Mouse (Mus musculus) forebrain, embryonic 16.5 days (tissue): ENCODE results near the gene Castor2. TPM values are rescaled to one million over a fixed set of nuclear protein-coding genes. Genes with fewer than 3 reads are reported as not detected.

Source experiments
- ATAC-seq: fragments of 200-750 bp; cut with Nextera tagmentation; 2 replicates; pipeline ENCODE4 v1.8.0; 2017; ENCODE audit warnings: mild to moderate bottlenecking, moderate library complexity
- H3K27ac ChIP-seq: fragments of 300-500 bp; sonication (generic); 2 replicates; pipeline ENCODE4 v1.5.1; 2014; ENCODE audit warnings: low read length, control low read depth
- H3K27me3 ChIP-seq: fragments of 300-500 bp; sonication (generic); replicated peaks from 2 replicates; pipeline ENCODE4 v1.6.1; 2014; ENCODE audit warnings: low read length; ENCODE audit not compliant: control insufficient read depth, insufficient read depth
- H3K36me3 ChIP-seq: fragments of 300-500 bp; sonication (generic); 2 replicates; pipeline ENCODE4 v1.6.1; 2014; ENCODE audit not compliant: control insufficient read depth, insufficient read depth
- H3K4me1 ChIP-seq: fragments of 300-500 bp; sonication (generic); replicated peaks from 2 replicates; pipeline ENCODE4 v1.6.1; 2014; ENCODE audit warnings: low read length; ENCODE audit not compliant: control insufficient read depth, insufficient read depth
- H3K4me2 ChIP-seq: fragments of 300-500 bp; sonication (generic); 2 replicates; pipeline ENCODE4 v1.6.1; 2014; ENCODE audit warnings: mild to moderate bottlenecking, low read length, control low read depth
- H3K4me3 ChIP-seq: fragments of 300-500 bp; sonication (generic); replicated peaks from 2 replicates; pipeline ENCODE4 v1.5.1; 2014; ENCODE audit warnings: mild to moderate bottlenecking, low read length, control low read depth
- H3K9ac ChIP-seq: fragments of 300-500 bp; sonication (generic); replicated peaks from 2 replicates; pipeline ENCODE4 v1.6.1; 2014; ENCODE audit warnings: low read depth, low read length, control low read depth
- H3K9me3 ChIP-seq: fragments of 300-500 bp; sonication (generic); 2 replicates; pipeline ENCODE4 v1.6.1; 2016; ENCODE audit warnings: low read length; ENCODE audit not compliant: control insufficient read depth
- WGBS: fragments of 180-500 bp; shearing (Covaris S2); extraction: QIAGEN DNeasy Blood & Tissue Kit; methylation state at CpG from one replicate; pipeline ENCODE4 v1.1.7; 2014; 5-methylcytosine and 5-hydroxymethylcytosine counted together
- polyA plus RNA-seq: library from polyadenylated mRNA; unstranded; fragments of >200 nt; fragmentation: Nextera tagmentation; extraction: Ambion mirVana; gene quantifications from 2 replicates; pipeline ENCODE4 v1.2.1, GENCODE M21; 2015

The Castor2 gene
- polyA plus RNA-seq, 1 experiment from 2014 or later = 31.4 TPM

DNA sequence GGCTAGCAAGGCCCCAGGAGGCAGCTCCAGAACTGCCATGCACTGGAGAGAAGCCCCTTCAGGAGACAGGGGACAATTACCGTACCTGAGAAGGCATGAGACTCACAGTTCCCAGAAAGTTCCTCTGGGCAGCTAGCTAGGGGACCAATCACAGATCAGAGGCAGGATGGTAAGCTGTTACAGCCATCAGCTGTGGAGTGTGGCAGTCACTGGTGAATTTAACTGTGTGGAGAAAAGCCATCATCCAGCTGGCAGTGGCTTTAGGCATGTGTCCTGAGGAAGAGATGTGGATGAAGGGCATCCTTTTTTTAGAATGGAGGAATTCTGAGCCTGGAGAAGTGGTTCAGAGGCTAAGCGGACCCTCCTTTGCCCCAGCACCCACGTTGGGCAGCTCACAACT lies 20.6 kb downstream of the Castor2 start:
- H3K9me3 ChIP-seq = no peaks in the 10 kb centered on the region
- no peaks in the 10 kb centered on the region for H3K27me3 ChIP-seq
- no peak overlapping the region for H3K4me2 ChIP-seq
- H3K4me3 ChIP-seq = no peak overlapping the region
- H3K36me3 ChIP-seq = peaks cover 4% of the 10 kb centered on the region; the same call in 1 of the 2 replicates
- H3K4me1 ChIP-seq = no peaks in the 10 kb centered on the region
- ATAC-seq = no peak
- H3K27ac ChIP-seq = no peak overlapping the region
- H3K9ac ChIP-seq = no peak overlapping the region
- 94% methylated on average over 3 of the region's 3 CpGs for whole genome bisulfite sequencing

DNA sequence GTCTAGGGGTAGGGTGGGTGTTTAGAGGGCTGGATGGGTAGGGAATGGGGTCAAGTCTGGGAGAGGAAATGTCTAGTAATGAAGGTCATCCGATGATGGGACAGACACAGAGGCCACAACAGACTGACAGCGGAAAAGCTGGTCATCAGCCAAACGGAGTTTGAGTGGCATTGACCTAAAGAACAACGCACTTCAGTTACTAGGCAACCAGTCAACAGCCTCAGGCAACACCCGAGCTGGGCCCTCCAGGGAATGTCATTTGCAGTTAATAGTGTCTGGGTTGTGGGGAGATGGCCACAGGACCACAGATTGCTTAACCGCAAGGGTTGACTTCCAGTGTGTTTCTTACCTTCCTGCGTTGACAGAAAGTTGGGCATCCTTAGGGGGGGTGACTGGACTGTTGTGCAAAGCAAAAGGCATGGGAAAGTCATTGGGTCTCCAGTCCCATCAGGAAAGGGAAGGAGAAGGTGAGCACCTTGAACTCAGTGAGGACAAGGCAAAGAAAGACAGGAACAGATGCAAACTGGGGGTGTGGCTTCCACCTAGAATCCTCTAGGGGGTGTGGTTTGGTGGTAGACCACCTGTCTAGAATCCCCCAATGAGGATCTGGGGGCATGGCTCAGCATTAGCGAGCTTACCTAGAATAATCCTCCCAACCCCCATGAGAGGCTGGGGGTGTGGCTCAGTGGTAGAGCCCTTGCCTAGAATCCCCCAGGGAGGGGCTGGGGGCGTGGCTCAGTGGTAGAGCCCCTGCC lies 21.8 kb downstream of the Castor2 start:
- Histone ChIP-seq H3K36me3 (peaks cover 10% of the 10 kb centered on the region; the same call in 1 of the 2 replicates), H3K9me3 (no peaks in the 10 kb centered on the region), H3K4me3 (no peak overlapping the region), H3K9ac (no peak overlapping the region), H3K27ac (no peak overlapping the region), H3K27me3 (no peaks in the 10 kb centered on the region), H3K4me2 (no peak overlapping the region), H3K4me1 (no peaks in the 10 kb centered on the region)
- ATAC-seq = no peak
- WGBS = 63% methylated on average over 9 of the region's 9 CpGs

DNA sequence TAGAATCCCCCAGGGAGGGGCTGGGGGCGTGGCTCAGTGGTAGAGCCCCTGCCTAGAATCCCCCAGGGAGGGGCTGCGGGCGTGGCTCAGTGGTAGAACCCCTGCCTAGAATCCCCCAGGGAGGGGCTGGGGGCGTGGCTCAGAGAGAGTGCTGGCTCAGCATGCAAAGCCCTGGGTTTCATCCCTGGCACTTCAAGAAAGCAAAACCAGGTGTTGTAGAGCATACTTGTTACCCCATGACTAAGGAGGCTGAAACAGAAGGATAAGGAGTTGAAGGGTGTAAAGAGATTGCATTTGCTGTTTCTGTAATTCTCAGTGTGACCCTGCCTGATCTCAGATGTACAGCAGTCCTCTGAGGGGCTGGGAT lies 22.4 kb downstream of the Castor2 start:
- no peak for ATAC-seq
- Histone ChIP-seq H3K4me3 (no peak overlapping the region), H3K4me1 (no peaks in the 10 kb centered on the region), H3K9ac (no peak overlapping the region), H3K27me3 (no peaks in the 10 kb centered on the region), H3K4me2 (no peak overlapping the region), H3K9me3 (no peaks in the 10 kb centered on the region), H3K27ac (no peak overlapping the region), H3K36me3 (peaks cover 14% of the 10 kb centered on the region)
- 86% methylated on average over 4 of the region's 4 CpGs for WGBS

DNA sequence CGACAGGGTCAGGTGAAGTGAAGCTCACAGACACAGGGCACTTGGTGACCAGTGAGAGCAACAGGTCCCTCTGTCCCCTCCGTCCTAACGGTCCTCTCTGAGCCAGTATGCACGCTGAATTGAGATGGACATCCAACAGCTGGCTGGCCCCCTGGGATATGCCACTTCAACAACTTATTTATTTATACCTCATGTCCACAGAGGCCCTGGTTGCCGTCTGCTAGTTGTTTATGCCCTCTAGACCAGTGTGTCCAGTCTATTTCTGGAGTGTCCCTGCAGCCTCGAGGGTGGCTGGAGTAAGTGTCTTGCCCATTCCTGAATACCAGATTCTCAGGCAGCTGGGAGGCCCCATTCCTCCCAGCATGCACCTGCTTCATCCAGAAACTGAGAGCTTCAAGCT lies 24.3 kb downstream of the Castor2 start:
- WGBS = 88% methylated on average over 6 of the region's 6 CpGs
- no peak overlapping the region for H3K27ac ChIP-seq
- H3K9ac ChIP-seq = no peak overlapping the region
- H3K4me2 ChIP-seq = no peak overlapping the region
- no peaks in the 10 kb centered on the region for H3K4me1 ChIP-seq
- H3K4me3 ChIP-seq = no peak overlapping the region
- no peaks in the 10 kb centered on the region for H3K9me3 ChIP-seq
- no peak for ATAC-seq
- no peaks in the 10 kb centered on the region for H3K27me3 ChIP-seq
- peaks cover 18% of the 10 kb centered on the region for H3K36me3 ChIP-seq

DNA sequence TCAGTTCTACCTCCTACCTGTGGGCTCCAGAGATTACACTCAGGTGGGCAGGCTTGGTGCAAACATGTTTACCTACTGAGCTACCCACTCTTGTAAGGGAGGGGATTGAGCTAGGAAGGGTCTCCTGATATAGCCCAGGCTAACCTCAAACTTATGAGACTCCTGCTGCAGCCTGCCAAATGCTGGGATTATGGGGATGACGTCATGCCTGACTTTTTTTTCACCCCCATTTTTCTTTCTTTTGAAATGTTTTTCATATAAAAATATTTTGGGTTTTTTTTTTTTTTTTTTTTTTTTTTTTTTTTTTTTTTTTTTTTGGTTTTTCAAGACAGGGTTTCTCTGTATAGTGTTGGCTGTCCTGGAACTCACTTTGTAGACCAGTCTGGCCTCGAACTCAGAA lies 26.7 kb downstream of the Castor2 start:
- no peak overlapping the region for H3K4me2 ChIP-seq
- no peaks in the 10 kb centered on the region for H3K9me3 ChIP-seq
- H3K27ac ChIP-seq = no peak overlapping the region
- H3K4me1 ChIP-seq = peaks cover under 1% of the 10 kb centered on the region; the same call in 1 of the 2 replicates
- no peak overlapping the region for H3K4me3 ChIP-seq
- 94% methylated on average over 2 of the region's 2 CpGs for WGBS
- ATAC-seq = no peak
- no peaks in the 10 kb centered on the region for H3K27me3 ChIP-seq
- H3K9ac ChIP-seq = no peak overlapping the region
- peaks cover 18% of the 10 kb centered on the region for H3K36me3 ChIP-seq

DNA sequence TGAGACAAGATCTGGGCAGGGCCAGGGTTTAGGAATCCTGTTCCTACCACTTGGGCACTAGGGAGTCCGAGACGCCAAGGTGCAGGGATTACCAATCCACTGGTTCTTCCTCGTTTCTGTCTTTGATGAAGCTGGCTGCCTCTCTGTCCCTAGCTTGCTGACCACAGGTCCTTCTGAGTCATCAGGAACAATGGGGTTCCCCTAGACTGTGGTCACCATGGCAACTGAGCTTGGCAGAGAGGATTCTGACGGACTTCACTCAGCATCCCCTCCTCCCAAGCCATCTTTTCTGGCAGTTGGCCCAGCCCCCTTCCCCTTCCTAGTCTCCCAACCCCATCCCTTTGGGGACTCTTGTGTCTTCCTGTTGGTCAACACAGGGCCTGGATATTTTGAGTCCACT lies 32.1 kb downstream of the Castor2 start:
- no peak for ATAC-seq

DNA sequence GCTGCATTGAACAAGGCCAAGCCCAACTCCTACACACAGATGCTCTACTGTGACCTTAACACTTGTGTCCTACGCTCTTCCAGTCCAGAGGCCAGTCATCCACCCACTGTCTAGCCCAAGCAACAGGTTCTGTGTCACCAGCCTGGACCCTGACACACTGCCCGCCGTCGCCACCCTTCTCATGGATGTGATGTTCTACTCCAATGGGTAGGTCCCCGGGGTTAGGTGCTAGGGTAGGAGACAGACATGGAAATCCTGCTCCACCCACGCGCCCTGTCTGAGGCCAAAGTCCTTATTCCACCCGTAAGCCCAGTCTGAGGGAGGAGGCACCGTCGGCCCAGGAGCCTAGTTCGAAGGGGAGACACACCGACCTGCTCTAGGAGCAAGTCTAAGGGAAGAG lies 36.5 kb downstream of the Castor2 start:
- 94% methylated on average over 12 of the region's 12 CpGs for WGBS
- Histone ChIP-seq H3K27ac (no peak overlapping the region), H3K4me2 (no peak overlapping the region), H3K9ac (no peak overlapping the region), H3K4me1 (peaks cover 6% of the 10 kb centered on the region; the same call in 1 of the 2 replicates), H3K9me3 (no peaks in the 10 kb centered on the region), H3K36me3 (peaks cover 30% of the 10 kb centered on the region), H3K27me3 (no peaks in the 10 kb centered on the region), H3K4me3 (no peak overlapping the region)
- no peak for ATAC-seq

More for the DNA sequence above, 32.1 kb downstream of the Castor2 start:
- no peak overlapping the region for H3K4me2 ChIP-seq
- no peaks in the 10 kb centered on the region for H3K27me3 ChIP-seq
- WGBS = 20% methylated on average over 4 of the region's 4 CpGs
- H3K4me3 ChIP-seq = no peak overlapping the region
- H3K9ac ChIP-seq = no peak overlapping the region
- no peak overlapping the region; the same call in 1 of the 2 replicates for H3K27ac ChIP-seq
- H3K36me3 ChIP-seq = peaks cover 31% of the 10 kb centered on the region
- H3K9me3 ChIP-seq = no peaks in the 10 kb centered on the region
- H3K4me1 ChIP-seq = peaks cover 6% of the 10 kb centered on the region; the same call in 1 of the 2 replicates

DNA sequence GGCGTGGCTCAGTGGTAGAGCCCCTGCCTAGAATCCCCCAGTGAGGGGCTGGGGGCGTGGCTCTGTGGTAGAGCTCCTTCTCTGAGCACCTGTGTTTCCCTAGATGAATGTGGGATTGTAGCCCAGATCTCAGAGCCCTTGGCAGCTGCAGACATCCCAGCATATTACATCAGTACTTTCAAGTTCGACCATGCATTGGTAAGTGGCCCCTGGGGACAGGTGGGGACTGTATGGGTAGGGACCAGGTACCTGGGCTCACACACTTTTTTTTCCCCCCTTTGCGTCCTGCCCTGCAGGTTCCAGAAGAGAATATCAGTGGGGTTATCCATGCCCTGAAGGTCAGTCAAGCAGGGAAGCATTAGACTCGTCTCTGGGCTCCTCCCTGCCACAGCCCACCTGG lies 38.4 kb downstream of the Castor2 start:
- no peaks in the 10 kb centered on the region for H3K27me3 ChIP-seq
- H3K9ac ChIP-seq = no peak overlapping the region
- no peaks in the 10 kb centered on the region for H3K4me1 ChIP-seq
- no peaks in the 10 kb centered on the region for H3K9me3 ChIP-seq
- no peak overlapping the region for H3K27ac ChIP-seq
- no peak overlapping the region for H3K4me3 ChIP-seq
- H3K36me3 ChIP-seq = peaks cover 35% of the 10 kb centered on the region
- ATAC-seq = no peak
- WGBS = 95% methylated on average over 5 of the region's 5 CpGs
- no peak overlapping the region for H3K4me2 ChIP-seq

DNA sequence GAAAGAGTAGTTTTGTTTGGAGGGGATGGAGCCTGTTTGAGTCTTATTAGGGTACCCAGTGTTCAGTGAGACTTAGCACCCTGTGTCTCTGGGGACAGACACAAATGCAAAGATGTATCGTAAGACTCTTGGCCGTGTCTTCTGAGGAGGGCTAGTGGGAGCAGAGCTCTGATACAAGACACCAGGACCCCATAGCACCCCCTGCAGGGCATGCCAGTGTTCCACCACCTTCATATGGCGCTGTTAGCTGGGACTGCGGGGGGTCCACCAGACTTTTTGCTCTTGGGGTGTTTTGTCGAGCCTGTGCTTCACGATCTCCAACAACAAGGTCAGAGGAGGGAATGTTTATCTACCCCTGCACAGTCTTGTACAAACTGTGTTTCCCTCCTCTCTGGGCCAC lies 39.9 kb downstream of the Castor2 start:
- H3K4me2 ChIP-seq = no peak overlapping the region
- no peak overlapping the region for H3K27ac ChIP-seq
- no peaks in the 10 kb centered on the region for H3K27me3 ChIP-seq
- no peak for ATAC-seq
- 91% methylated on average over 6 of the region's 6 CpGs for WGBS
- H3K9me3 ChIP-seq = no peaks in the 10 kb centered on the region
- no peak overlapping the region for H3K4me3 ChIP-seq
- H3K4me1 ChIP-seq = no peaks in the 10 kb centered on the region
- peaks cover 32% of the 10 kb centered on the region for H3K36me3 ChIP-seq
- H3K9ac ChIP-seq = no peak overlapping the region

DNA sequence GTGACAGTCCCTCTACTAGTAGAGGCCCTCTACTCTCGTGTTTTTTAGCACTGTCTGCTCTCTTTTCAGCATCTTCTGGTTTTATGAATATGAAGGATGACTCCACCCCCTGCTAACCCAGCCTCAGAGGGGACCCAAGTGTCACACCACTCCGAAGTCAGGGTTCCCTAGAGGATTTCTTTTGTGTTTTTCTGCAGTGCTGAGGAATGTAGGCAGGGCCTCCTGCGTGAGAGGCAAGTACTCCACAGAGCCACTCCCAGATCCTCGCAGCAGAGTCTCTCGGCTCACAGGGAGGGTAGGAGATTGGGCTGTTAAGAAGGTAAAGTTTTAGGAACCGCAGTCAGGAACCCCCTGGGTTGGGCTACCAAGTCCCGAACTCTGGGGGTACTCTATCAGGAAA lies 41.7 kb downstream of the Castor2 start:
- Histone ChIP-seq H3K27ac (no peak overlapping the region), H3K27me3 (no peaks in the 10 kb centered on the region), H3K9ac (no peak overlapping the region), H3K4me2 (no peak overlapping the region), H3K4me1 (no peaks in the 10 kb centered on the region), H3K4me3 (no peak overlapping the region), H3K36me3 (peaks cover 25% of the 10 kb centered on the region), H3K9me3 (no peaks in the 10 kb centered on the region)
- WGBS = 79% methylated on average over 7 of the region's 7 CpGs
- no peak for ATAC-seq
